Mouse (Mus musculus) midbrain, embryonic 10.5 days (tissue): ENCODE data around the gene Zfp708. TPM values are rescaled to one million over a fixed set of nuclear protein-coding genes. Genes with fewer than 3 reads are reported as not detected.
"Not testable (repeated sequence)": the region's sequence is repeated elsewhere in the genome, so short reads cannot be mapped to it uniquely, and the experiment has no call there.

Source experiments
- DNase-seq: peaks from one replicate; pipeline ENCODE4 v3.0.0-alpha.2; 2017; ENCODE audit warnings: low spot score
- H3K27ac ChIP-seq: fragments of 300-500 bp; sonication (generic); replicated peaks from 2 replicates; pipeline ENCODE4 v1.5.1; 2016; ENCODE audit warnings: mild to moderate bottlenecking
- H3K27me3 ChIP-seq: fragments of 300-500 bp; sonication (generic); 2 replicates; pipeline ENCODE4 v1.6.1; 2016; ENCODE audit warnings: low read depth, mild to moderate bottlenecking; ENCODE audit not compliant: poor library complexity, severe bottlenecking
- H3K36me3 ChIP-seq: fragments of 300-500 bp; sonication (generic); 2 replicates; pipeline ENCODE4 v1.6.1; 2016; ENCODE audit warnings: mild to moderate bottlenecking, moderate library complexity
- H3K4me1 ChIP-seq: fragments of 300-500 bp; sonication (generic); 2 replicates; pipeline ENCODE4 v1.6.1; 2016
- H3K4me3 ChIP-seq: fragments of 300-500 bp; sonication (generic); 2 replicates; pipeline ENCODE4 v1.5.1; 2016; ENCODE audit warnings: mild to moderate bottlenecking, moderate library complexity
- H3K9me3 ChIP-seq: fragments of 300-500 bp; sonication (generic); replicated peaks from 2 replicates; pipeline ENCODE4 v1.6.1; 2016; ENCODE audit warnings: mild to moderate bottlenecking
- WGBS: fragments of 180-500 bp; shearing (Covaris S2); methylation state at CpG from one replicate; pipeline ENCODE4 v1.1.7; 2016; 5-methylcytosine and 5-hydroxymethylcytosine counted together
- polyA plus RNA-seq: library from polyadenylated mRNA; unstranded; fragments of >200 nt; fragmentation: Nextera tagmentation; extraction: Ambion mirVana; gene quantifications from 2 replicates; pipeline ENCODE4 v1.2.1, GENCODE M21; 2016

The Zfp708 gene
- 5.6 and 7.5 TPM in 2 replicates for polyA plus RNA-seq

DNA sequence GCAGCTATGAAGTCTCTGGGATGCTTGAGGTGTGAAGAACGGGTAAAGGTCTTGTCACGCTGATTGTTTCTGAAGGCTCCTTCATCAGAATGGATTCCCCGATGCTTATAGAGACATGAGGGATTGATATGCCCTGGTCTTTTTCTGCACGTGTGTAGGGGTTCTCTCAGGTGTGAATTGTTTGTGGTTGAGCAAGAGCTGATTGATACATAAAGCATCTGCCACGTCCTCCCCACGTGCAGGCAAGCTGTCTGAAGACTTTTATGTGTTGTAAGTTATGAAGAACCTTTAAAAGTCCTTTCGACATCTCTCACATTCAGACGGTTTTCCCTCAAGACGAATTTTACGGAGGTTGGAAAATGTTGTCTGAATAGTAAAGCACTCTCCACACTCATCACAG is at the start of gene Zfp708:
Gene Zfp708 (minus strand): TSS at position 101 of the 400 bp plus-strand sequence.
- WGBS: 91% methylated on average over 10 of the region's 10 CpGs
- H3K27ac ChIP-seq: no peak within 1 kb of the TSS
- DNase-seq: no peak

DNA sequence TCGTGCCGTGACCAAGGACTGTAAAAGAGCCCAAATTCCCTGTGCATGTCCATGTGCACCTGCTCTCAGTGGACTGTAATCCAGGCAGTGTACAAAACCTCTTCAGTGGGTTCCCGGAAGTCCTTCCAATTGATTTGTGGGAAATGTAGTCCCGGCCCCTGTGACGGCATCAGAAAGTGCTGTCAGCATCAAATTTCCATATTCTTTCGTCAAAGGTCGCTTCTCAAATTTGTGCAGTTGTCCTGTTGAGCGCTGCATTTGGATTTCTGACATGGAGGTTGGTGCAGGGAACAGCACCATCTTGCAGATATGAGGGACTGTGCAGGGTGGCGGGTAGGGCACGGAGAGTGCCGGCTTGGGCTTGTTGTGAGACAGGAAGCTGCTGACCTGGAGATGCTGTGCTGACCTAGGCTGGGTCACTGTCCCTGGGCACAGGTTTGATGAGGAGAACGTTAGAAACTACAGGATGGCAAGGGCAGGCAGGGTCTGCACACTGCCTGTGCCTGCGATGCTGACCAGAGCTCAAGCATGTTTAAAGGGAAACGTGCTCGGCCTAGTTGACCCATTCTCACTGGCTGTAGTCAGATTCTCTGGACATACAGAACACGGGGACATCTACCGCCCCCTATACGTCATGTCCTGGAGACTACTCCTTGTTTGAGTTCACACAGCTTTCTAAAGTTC is 30.4 kb upstream of the Zfp708 start:
- WGBS: 2% methylated on average over 18 of the region's 18 CpGs

More for the DNA sequence above, at the start of gene Zfp708:
- Histone ChIP-seq H3K4me1 (no peaks in the 10 kb centered on the region), H3K27me3 (no peaks in the 10 kb centered on the region), H3K4me3 (no peak within 1 kb of the TSS), H3K9me3 (no peaks in the 10 kb centered on the region), H3K36me3 (peaks cover 19% of the 10 kb centered on the region)

DNA sequence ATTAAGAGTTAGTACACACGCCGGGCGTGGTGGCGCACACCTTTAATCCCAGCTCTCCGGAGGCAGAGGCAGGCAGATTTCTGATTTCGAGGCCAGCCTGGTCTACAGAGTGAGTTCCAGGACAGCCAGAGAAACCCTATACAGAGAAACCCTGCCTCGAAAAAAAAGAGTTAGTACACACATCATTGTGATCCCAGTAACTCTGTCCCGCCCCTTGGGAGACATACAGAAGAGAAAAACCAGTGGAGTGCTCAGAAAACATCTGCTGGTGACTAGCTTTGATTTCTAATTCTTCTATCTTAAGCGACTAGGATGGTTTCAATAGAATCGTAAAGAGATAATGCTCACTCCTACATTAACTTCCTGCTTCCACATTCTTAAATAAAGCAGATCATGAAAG is 29.7 kb upstream of the Zfp708 start:
- H3K4me1 ChIP-seq, H3K36me3 ChIP-seq, H3K27me3 ChIP-seq, DNase-seq, H3K9me3 ChIP-seq: not testable (repeated sequence)
- 80% methylated on average over 10 of the region's 10 CpGs for WGBS
- H3K4me3 ChIP-seq: peak overlapping the region; percentile 64
- H3K27ac ChIP-seq: peak overlapping the region; percentile 83; the same call in 1 of the 2 replicates

More for the DNA sequence above, 30.4 kb upstream of the Zfp708 start:
- peak; percentile 82 for DNase-seq
- peak overlapping the region; percentile 64 for H3K4me3 ChIP-seq
- no peaks in the 10 kb centered on the region for H3K36me3 ChIP-seq
- H3K27ac ChIP-seq: peak overlapping the region; percentile 83
- H3K4me1 ChIP-seq: 0 out of 2 replicates have a peak, but pooled peaks cover 6% of the 10 kb centered on the region
- no peaks in the 10 kb centered on the region for H3K27me3 ChIP-seq
- H3K9me3 ChIP-seq: no peaks in the 10 kb centered on the region

DNA sequence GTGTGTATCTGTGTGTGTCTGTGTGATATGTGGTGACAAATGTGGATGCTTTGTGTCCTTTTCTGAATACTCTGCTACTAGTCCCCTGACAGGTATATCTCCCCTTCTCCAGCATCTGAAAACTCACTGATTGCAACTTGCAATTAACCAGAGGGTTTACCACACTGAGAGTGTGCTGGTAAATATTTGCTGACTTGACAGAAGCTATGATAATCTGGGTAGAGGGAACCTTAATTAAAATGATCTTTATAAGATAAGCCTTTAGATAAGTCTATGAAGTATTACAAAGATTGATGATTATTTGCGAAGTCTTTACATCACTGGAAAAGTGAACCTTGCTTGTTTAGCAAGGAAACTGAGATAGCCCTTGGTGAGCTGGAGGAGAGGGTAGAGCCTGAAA is 26.7 kb upstream of the Zfp708 start:
- Histone ChIP-seq H3K27me3 (no peaks in the 10 kb centered on the region), H3K27ac (no peak overlapping the region), H3K4me3 (no peak overlapping the region), H3K9me3 (no peaks in the 10 kb centered on the region), H3K4me1 (0 out of 2 replicates have a peak, but pooled peaks cover 6% of the 10 kb centered on the region), H3K36me3 (no peaks in the 10 kb centered on the region)
- DNase-seq: no peak
- WGBS: 86% methylated on average over 1 of the region's 1 CpGs

DNA sequence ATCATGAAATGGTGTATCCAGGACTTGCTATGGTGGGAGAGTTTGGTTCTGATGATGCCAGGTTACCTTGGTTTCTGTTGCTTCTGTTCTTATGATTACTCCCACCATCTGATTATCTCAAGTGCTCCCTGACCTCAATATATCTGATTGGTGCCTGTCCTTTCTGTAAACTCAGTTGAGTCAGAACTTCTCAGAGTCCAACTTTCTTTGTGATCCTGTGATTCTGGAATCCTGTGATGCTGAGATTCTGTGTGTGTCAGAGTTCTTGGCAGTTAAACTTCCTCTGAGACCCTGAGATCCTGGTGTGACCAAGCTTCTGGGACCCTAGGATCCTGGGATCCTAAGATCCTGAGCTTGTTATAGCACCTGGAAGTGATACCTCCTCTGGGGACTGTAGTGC is 23.6 kb upstream of the Zfp708 start, which contains the start of gene Zfp759:
Gene Zfp759 (plus strand): TSS at position 301 of the 400 bp plus-strand sequence.
- H3K4me3 ChIP-seq, H3K36me3 ChIP-seq, H3K4me1 ChIP-seq, H3K9me3 ChIP-seq, DNase-seq, H3K27me3 ChIP-seq, H3K27ac ChIP-seq: not testable (repeated sequence)

DNA sequence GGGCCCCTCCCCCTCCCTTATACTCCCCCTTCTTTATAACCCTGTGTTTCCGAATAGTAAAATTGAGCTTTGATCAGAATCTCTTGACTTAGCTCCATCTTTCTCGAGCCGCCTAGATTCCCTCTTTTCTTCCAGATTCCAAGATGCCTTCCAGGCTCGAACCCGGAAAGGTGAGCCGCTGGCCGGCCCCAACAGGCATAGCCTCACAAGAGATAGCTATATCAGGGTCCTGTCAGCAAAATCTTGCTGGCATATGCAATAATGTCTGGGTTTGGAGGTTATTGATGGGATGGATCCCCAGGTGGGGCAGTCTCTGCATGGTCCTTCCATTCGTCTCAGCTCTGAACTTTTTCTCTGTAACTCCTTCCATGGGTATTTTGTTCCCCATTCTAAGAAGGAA is 18.4 kb upstream of the Zfp708 start, which contains the start of gene Rslcan18:
Gene Rslcan18 (minus strand): TSS at position 101 of the 400 bp plus-strand sequence.
- DNase-seq, H3K27me3 ChIP-seq, H3K27ac ChIP-seq, H3K9me3 ChIP-seq, H3K4me3 ChIP-seq, H3K36me3 ChIP-seq, H3K4me1 ChIP-seq: not testable (repeated sequence)
- 90% methylated on average over 8 of the region's 8 CpGs for WGBS

DNA sequence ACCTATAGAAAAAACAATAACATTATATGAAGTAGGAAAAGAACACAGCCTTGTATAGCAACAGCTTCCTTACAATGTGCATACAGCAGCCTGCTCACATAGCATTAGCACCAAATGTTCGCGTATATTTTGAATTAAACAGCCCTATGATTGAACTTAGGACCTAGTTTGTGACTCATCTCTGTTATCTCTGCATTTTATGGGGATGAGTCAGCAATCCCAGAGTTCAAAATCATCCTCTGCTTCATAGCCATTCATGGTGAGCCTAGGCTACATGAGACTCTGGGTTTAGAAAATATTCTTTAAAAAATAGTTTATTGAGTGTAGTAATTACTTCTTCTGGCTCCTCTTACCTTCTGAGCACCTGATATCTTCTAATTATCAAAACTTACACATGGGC is 15.5 kb upstream of the Zfp708 start:
- no peak overlapping the region for H3K27ac ChIP-seq
- no peaks in the 10 kb centered on the region for H3K36me3 ChIP-seq
- H3K9me3 ChIP-seq: no peaks in the 10 kb centered on the region
- H3K27me3 ChIP-seq: no peaks in the 10 kb centered on the region
- no peak overlapping the region for H3K4me3 ChIP-seq
- no peak for DNase-seq
- WGBS: 88% methylated on average over 2 of the region's 2 CpGs
- 0 out of 2 replicates have a peak, but pooled peaks cover 3% of the 10 kb centered on the region for H3K4me1 ChIP-seq

DNA sequence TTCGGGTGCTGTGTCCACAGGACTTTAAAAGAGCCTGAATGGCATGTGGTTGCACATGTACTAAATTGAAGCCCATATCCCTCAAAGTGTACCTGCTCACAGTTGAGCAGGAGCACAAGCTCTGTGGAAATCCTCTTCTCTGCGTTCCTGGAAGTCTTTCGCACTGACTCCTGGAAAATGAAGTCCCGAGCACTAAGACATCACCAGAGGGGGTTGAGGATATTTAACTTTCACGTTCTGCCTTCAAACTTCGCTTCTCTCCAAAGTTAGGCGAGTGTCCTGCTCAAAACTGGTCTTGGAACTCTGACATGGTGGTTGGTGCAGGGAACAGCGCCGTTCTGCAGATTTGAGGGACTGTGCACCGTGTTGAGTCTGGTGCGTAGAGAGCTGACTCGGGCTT is 14.3 kb upstream of the Zfp708 start:
- no peak for DNase-seq
- H3K27me3 ChIP-seq: no peaks in the 10 kb centered on the region
- no peak overlapping the region for H3K27ac ChIP-seq
- no peak overlapping the region for H3K4me3 ChIP-seq
- H3K9me3 ChIP-seq: no peaks in the 10 kb centered on the region
- WGBS: 83% methylated on average over 12 of the region's 12 CpGs
- H3K36me3 ChIP-seq: no peaks in the 10 kb centered on the region
- H3K4me1 ChIP-seq: peaks cover 11% of the 10 kb centered on the region

DNA sequence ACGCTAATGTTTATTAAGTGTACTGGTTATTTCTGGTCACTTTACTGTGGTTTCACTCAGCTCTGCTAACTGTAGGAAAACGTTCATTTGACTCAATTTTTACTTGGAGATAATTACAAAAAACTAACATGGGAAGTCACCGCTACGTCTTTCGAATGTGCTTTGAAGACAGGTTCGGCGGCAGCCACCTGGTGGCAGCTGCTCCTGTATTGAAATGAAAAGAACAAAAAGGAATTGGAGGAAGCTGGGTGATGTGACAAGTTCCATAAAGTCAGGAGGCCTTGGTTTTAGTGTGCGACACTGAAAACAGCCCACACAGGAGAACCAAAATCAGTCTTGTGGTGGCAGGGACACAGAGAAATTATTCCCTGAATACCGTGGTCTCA is 11.0 kb upstream of the Zfp708 start:
- Histone ChIP-seq H3K9me3 (peaks cover 14% of the 10 kb centered on the region; the same call in 1 of the 2 replicates), H3K36me3 (peaks cover 10% of the 10 kb centered on the region), H3K27ac (0 out of 2 replicates have a peak overlapping the region, but pooled peaks have one; percentile 42), H3K4me3 (peak overlapping the region; percentile 73), H3K27me3 (no peaks in the 10 kb centered on the region), H3K4me1 (peaks cover 11% of the 10 kb centered on the region)
- DNase-seq: peak; percentile 53
- 7% methylated on average over 9 of the region's 9 CpGs for WGBS

DNA sequence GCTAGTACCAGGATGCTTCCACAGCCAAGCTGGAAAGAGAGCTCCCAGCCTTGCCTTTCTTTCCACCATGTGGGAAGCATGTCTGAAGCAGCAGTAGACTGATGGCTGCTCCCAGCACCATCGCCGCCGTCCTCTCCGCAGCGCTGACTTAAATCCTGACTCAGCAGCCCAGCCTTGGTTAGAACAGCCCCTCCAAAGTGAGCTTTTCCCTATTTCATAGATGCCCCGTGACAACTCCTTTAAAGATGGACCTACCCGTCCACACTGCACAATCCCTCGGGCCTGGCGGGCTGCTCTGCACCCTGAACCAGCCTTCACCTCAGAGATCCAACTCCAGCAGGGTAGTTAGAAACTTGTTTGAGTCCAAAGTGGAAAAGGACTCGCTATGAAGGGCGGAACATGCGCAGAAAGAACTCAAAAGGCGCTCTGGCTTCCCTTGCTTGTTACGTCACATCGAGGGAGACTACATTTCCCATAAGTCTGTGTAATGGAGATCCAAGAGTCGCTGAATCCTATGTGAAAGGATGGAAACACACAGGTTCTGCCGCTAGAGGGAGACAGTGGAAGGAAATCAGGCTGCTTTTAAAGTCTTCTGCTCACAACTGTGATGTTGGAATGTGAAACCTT is 10.5 kb upstream of the Zfp708 start, which contains the start of gene Gm28557:
Gene Gm28557 (minus strand): TSS at position 411 of the 627 bp plus-strand sequence.
- Histone ChIP-seq H3K4me3 (peak within 1 kb of the TSS; percentile 73), H3K9me3 (peaks cover 14% of the 10 kb centered on the region; the same call in 1 of the 2 replicates), H3K27ac (peak within 1 kb of the TSS; percentile 86), H3K4me1 (peaks cover 11% of the 10 kb centered on the region), H3K27me3 (no peaks in the 10 kb centered on the region), H3K36me3 (peaks cover 10% of the 10 kb centered on the region)
- WGBS: under 1% methylated on average over 17 of the region's 17 CpGs
- DNase-seq: peak; percentile 82

DNA sequence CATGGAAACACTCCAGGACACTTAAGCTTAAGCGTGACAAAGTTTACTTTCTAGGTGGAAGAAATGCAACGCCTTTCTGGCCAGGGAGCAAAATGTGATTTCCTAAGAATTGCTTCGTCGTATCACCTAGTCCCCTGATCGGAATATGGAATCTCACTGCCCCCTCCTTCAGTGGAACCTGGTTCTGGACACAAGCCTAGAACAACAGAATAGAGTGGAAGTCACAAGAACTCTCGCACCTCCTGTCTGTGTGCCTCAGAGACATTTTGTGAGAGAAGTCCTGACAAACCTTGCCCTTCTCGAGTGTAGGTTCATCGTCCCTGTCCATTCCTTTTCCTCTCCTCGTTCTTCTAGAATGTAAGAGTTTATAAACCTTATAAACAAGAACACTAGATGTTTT is 9.9 kb upstream of the Zfp708 start:
- Histone ChIP-seq H3K36me3 (peaks cover 10% of the 10 kb centered on the region), H3K4me3 (peak overlapping the region; percentile 73), H3K27me3 (no peaks in the 10 kb centered on the region), H3K9me3 (peaks cover 14% of the 10 kb centered on the region; the same call in 1 of the 2 replicates), H3K4me1 (peaks cover 11% of the 10 kb centered on the region), H3K27ac (peak overlapping the region; percentile 86)
- WGBS: 79% methylated on average over 9 of the region's 9 CpGs
- DNase-seq: no peak

DNA sequence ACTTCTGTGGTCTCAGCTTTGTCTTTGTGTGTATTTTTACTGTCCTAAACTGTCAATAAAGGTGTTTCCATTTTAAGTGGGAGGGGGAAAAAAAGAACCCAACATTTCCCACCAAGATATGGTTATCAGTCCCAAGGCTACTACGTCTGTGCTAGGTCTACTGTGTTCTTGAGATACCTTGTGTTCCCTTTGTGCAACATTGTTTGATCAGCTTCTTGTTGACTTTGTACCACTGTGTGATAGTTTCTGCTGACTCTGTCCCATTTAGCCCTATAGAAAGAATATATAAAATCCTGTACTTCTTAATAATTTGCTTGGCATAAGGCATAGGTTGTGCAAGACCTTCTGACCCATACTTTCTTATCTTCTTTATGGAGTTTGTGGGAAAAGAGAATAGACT is 7.6 kb downstream of the Zfp708 start:
- Histone ChIP-seq H3K27me3 (no peaks in the 10 kb centered on the region), H3K4me1 (no peaks in the 10 kb centered on the region)
- WGBS: 86% methylated on average over 1 of the region's 1 CpGs

DNA sequence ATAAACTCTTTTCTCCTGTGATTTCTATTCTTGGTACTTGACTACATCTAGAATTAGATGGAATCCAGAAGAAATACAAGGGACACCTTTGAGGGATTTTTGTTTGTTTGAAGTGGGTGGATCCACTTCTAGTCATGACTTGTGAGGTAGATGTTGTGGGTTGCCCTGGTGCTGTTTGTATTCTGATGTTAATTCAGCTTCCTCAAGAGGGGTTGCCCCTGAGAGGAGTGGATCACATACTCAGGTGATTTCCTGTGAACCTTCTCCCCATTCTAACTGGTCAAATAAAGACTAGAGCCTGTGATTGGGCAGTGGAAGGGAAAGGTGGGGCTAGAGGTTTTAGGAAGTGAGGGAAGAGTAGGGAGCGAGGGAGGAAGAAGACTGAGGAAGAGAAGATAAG is 15.8 kb downstream of the Zfp708 start:
- H3K27ac ChIP-seq: peak overlapping the region; percentile 89
- no peak for DNase-seq
- H3K4me3 ChIP-seq: peak overlapping the region; percentile 64
- peaks cover 13% of the 10 kb centered on the region for H3K4me1 ChIP-seq
- no peaks in the 10 kb centered on the region for H3K27me3 ChIP-seq
- WGBS: 64% methylated on average over 1 of the region's 1 CpGs
- peaks cover 23% of the 10 kb centered on the region; the same call in 1 of the 2 replicates for H3K9me3 ChIP-seq
- peaks cover 24% of the 10 kb centered on the region for H3K36me3 ChIP-seq

More for the DNA sequence above, 7.6 kb downstream of the Zfp708 start:
- H3K36me3 ChIP-seq: no peaks in the 10 kb centered on the region
- H3K9me3 ChIP-seq: no peaks in the 10 kb centered on the region
- H3K4me3 ChIP-seq: no peak overlapping the region
- DNase-seq: no peak
- no peak overlapping the region for H3K27ac ChIP-seq
